Mouse (Mus musculus): ENCODE measurements around the gene Agbl4. TPM values are rescaled to one million over a fixed set of nuclear protein-coding genes. Genes with fewer than 3 reads are reported as not detected.

The Agbl4 gene
- not detected for total RNA-seq (2023)

DNA sequence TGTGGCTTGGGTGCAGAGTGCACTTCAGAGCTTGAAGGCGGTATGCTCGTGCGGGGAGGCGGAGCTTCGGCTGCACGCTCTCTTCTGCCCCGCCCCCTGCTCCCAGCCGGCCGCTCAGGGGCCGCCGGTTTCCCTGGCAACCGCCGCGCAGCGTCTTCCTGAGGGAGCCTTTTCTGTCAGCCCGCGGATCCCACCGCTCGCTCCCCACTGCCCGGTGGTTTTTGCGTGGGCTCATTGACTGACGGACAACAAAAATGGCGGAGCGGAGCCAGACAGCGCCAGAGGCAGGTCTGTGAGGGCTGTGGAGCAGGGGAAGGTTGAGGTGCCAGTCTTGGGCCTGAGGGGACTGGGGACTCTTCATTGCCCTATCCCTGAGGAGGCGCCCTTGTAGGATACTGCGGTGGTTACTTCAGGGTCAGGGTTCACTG lies at the start of gene Agbl4:
TSS of gene Agbl4 (plus strand) at position 44 of the 428 bp plus-strand sequence.

DNA sequence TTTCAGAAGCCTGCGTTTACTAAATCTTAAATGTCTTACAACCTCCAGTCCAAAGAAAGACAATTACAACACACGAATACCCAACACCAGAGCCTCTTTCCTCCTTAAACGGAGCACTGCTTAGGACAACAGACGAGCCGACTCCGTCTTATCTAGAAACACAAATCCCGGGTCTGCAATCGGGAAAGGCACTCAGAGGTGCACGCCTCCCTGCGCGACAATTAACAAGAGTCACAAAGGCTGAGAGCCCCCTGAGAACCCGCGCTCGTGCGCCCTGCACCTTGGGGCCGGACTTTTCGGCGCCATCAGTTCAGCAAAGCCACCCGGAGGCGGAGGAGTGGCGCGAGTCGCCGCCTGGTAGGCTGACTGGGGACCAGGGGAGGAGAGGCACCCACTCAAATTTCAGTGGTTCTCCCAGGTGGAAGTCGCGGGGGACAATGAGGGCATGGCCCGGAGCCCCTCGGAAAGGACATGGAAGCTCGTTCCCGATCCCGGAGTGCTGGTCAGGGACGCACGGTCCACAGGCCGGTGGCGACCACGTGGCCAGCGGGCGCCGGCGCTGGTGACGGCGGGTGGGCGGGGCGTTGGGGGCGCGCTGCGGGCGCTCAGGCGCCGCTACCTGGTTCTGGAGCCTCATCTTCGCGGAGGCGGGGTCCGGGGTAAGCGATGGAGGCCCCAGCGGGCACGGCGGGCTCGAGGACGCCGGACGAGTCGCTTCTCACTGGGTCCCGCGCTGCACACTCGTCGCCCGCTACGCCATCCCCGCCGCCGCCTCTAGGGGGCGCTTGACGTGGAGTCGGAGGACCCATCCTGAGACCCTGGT lies 46.1 kb upstream of the Agbl4 start, which contains the start of gene Elavl4:
TSS of gene Elavl4 (minus strand) at position 732 of the 823 bp plus-strand sequence.

DNA sequence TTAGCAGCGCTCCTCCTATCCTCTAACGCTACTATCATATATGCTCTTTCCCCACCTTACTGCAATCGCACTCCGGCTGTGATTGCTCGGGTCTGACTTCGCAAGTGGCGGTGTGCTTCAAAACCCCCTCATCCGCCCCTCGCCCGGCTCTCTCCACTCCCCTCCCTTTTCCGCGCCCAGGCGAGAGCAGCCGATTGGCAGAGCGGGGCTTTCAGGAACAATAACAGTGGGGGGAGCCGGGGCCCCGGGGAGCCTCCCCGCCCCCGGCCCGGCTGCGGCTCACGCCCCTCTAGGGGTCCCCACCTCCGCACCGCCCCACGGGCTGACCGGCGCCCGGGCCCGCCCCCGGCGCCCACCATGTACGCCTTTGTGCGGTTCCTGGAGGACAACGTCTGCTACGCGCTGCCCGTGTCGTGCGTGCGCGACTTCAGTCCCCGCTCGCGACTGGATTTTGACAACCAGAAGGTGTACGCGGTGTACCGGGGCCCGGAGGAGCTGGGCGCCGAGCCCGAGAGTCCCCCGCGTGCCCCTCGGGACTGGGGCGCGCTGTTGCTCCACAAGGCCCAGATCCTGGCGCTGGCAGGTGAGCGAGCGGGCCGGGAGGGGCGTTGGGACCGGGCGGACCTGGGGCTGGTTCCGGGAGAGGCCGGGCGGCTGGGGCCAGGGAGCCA lies 1017.5 kb downstream of the Agbl4 start, which contains the start of gene Bend5:
TSS of gene Bend5 (plus strand) at position 189 of the 671 bp plus-strand sequence.

Other genes starting within 250 kb of the Agbl4 start
- gene Elavl4, start 45.8 kb upstream of the Agbl4 start, total RNA-seq (2023), result not detected

Data from neutrophil, adult 83 days (primary cell).